Mouse (Mus musculus): ENCODE results near the gene Kcnk4.
"Not testable (repeated sequence)": the region's sequence is repeated elsewhere in the genome, so short reads cannot be mapped to it uniquely, and the experiment has no call there.

Gene Kcnk4

DNA sequence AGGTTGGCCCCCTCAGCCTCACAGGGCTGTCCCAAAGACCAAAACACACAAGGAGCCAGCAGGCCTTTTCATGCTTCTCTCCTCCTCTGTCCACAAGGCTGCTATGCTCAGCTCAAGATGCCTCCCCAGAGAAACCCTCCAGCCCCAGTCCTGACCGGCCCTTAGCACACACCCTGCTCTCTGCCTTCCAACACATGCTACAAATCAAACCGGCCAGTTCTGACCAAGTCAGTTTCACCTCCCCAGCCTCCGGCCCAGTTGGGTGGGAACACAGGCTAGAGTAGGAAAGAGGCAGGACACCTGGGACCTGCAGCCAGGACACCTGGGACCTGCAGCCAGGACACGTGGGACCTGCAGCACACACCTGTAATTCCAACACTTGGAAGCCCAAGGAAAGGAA is 17.8 kb downstream of the Kcnk4 start:
- no peak for DNase-seq (ENCODE audit: low read depth, low spot score)

DNA sequence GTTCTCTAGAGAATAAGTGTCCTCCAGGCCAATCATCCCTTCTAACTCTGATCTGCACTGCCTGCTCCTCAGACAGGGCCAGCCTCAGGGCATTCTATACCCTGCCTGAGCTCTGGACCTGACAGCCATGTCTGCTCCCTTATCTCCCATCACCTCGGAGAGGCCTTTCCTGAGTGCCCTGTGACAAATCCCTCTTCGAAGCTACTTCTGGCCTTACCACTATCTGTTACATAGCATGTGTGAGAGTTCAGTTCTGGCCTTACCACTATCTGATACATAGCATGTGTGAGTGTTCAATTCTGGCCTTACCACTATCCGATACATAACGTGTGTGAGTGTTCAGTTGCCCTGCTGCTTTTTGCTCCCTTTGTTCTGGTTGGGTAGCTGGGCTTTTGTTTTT is 19.0 kb downstream of the Kcnk4 start:
- DNase-seq (ENCODE audit: low read depth, low spot score) = no peak

DNA sequence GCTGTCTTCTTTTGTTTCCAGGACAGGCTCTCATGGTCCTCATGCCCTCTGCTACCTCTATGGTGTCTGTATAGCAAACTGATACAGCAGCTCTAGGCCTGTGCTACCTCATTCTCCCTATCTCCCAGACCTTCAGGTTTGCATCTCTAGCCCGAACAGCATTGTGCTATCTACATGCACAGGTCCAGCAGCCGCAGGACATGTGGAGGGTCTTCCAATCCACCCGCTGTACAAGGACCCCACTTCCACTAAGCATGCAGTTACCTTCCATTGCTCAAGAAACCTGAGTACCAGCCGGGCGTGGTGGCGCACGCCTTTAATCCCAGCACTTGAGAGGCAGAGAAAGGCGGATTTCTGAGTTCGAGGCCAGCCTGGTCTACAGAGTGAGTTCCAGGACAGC is 19.8 kb downstream of the Kcnk4 start:
- no peak for DNase-seq (ENCODE audit: low read depth, low spot score)

DNA sequence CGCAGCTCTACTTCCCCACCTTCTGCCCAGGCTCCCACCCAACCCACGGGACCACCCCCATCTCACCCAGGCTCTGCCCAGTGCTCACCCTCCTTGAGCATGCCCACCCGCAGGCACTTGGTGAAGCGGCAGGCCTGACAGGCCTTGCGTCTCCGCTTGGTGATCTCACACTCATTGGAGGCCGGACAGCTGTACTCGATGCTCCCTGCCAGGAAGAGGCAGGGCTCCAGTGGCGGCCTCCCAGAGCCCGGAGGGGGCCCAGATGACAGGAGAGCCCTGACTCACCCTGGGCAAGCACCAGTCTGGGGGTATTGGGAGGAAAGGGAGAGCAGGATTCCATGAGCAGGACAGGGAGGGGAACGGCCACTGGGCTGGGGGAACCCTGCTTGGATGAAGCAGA is 20.3 kb downstream of the Kcnk4 start:
- no peak for DNase-seq (ENCODE audit: low read depth, low spot score)

DNA sequence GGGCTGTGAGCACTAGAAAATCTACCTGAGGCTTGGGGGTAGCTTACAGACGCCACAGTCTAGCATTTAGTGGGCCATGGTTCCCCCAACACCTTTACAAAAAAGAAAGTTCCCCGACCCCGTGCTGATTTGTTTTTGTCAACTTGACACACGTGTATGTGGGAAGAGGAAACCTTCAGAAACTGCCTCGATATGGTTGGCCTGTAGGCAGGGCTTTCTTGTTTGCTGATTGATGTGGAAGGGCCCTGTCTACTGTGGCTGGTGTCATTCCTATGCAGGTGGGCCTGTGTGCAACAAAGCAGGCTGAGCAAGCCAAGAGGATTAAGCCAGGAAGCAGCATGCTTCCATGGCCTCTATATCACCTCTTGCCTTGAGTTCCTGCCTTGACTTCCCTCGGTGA is 21.3 kb downstream of the Kcnk4 start:
- DNase-seq (ENCODE audit: low read depth, low spot score) = no peak

DNA sequence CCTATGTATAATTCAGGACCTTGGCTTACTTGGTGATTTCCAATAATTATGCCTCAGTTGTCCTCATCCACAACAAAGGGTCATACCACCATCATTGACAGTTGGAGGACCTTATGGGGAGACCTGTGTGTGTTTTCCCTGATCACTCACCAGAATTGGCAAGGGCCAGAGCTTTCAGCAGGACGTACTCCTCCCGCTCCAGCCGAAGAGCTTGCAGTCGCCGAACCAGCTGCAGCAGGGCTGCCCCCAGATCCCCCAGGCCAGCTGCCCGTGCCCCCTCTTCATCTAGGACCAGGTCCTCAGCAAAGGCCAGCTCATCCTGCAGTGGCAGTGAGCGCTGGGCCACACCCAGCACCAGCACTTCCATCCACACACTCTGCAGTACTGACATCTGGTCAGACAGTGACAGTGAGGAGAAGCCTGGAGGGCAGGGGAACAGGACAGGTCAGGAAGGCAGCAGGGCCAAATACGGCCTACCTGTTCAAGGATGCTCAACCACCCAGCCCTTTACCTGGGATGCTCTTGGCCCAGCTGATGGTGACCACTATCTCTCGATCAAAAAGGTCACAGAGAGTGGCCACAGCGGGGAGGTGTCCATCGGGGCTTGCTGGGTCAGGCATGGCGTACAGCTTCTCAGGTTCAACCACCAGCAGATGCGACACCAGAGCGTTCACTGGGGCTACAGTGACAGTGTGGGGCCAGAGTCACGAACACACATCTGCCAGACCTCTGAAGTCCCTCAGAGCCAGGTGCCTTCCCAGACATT is 21.9 kb downstream of the Kcnk4 start:
- no peak for DNase-seq (ENCODE audit: low read depth, low spot score)

DNA sequence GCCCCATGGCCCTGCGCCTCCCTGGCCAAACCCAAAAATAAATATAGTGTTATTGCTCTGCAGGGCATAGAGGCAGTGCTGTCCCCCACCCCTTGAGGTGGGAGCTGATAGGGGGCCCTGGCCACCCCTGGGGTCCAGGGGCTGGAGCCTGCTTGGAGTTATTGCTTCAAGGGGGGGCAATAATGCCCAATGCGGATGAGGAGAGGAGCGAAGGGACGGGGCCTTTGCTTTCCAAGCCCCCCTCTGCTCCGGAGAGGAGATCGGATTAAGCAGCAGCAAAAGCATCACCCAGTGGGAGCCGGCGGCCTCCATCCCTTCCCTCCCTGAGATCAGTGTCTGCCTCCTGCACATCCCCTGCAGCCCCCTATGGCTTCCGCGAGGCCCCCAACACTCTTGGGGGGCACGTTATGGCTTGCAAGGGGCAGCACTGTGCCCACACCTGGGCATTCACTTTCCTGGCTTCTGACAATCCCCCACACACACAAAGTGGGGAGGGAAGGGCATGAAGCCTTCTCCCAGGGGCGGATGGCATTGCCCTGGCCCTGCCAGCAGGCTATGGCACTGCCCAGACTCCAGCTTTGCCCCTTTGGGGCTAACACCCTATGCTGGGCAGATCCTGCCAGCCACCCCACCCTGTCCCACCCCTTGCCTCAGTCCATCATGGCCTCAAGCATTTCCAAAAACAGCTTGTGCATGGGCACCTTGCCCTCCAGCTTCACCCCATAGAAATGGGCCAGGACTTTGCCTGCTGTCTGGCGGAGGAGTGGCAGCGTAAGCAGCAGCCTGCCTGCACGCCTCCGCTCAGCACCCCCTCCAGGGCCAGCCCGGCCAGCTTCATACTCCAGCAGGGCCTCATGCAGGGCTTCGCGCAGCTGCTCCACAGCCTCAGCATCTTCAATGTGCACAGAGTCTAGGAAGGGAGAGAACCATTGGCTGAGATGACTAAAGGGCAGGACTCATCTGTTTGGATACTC is 22.9 kb downstream of the Kcnk4 start:
- no peak for DNase-seq (ENCODE audit: low read depth, low spot score)

DNA sequence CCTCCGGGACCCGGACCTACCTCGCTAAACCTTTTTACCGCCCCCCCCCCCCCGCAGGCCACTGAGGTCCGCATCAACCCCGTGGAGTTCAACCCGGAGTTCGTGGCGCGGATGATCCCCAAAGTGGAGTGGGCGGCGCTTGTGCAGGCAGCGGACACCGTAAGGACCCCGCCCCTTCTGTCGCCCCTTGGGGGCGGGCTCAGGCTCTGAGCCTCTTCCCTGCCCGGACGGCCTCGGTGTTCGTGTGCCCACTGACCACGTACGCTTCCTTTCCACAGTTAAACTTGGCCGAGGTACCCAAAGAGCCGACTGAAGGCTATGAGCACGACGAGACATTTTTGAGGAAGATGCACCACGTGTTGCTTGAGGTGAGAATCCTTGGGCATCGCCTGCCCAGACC is 24.0 kb downstream of the Kcnk4 start:
- peak; percentile 61 for DNase-seq (ENCODE audit: low read depth, low spot score)

DNA sequence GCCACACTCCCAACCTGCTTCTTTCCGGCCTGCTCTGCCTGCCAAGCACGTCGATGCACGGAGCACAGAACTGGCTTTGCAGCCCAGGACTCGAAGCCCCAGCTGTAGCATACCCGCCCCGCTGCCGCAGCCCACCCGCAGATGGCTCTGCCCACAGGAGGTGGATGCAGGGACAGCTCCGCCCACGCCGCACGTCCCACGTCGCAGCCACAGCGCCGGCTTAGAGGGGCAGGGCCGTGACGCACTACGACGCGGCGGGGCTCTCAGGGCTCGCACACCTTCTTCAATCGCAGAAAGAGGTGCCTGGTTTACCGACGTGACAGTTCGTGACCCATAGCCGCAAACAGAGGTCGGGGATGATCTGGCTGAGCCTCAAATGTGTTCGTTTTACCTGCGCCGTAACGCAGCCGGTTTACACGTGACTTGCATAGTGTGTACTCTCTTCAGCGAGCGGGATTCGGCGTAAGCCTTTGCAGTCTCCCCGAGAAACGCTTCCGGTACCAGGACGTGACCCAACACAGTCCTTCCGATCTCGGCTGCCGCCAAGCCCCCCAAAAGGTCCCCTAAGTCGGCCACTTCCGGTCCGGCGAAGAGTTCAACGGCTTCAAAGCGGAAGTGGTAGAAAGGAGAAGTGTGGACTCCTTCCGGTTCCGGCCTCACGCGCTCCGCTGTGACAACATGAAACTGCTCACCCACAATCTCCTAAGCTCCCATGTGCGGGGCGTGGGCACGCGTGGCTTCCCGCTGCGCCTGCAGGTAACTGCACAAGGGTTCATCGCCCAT is 24.6 kb downstream of the Kcnk4 start, which contains the start of the genes Trmt112 and Prdx5:
Trmt112 (plus strand) TSS at position 192 of the 783 bp plus-strand sequence.
Prdx5 (minus strand) TSS at position 600 of the 783 bp plus-strand sequence.
- peak; percentile 95 for DNase-seq (ENCODE audit: low read depth, low spot score)

DNA sequence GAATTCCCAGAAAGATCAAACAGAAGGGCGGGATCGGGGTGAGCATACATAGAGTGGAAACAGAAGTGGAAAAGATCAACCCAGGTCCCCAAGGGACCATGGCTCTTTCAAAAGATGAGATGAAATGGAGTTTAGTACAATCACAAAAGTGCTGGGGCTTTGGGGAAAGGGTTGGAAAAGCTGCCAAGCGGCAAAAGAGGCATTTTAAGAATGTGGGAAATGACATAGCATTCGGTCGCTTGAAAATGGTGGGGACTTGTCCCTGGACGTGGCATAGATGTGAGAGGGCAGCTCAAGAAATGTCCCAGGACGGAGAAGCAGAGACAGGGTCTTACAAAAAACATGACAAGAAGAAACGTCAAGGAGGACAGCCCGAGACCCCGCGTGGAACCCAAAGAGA is 25.3 kb downstream of the Kcnk4 start:
- DNase-seq (ENCODE audit: low read depth, low spot score) = no peak

DNA sequence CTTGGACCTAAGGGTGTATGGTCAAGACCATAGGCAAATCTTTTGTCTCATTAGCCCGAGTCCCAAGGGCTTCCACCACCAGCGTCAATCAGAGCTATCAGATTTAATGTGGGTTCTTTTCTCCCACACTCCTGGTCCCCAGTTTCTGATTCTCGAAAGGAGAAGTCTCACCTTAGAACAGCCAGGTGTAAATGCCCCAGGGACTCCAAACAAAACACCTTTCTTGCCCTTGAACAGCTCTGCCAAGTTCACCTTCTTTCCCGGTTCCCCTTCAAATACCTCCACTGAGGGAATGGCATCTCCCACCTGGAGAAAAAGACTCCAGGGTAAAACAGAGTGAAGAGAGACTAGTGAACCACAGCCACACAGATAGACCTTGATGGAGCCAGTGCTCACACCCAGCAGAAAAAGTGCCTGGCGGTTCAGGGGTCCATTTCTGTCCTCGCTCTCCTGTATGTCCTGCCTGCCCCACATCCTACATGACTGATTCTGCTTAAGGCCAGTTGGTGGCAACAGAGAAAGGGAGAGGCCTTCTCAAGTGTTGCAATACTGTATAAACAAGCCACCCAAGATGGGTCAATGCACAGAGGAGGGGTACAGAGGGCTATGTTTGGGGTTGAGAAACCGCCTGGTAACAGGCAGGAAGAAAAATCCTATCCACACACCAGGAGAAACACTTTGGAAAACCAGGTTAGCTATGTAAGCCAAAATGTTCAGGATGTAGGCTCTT is 26.3 kb downstream of the Kcnk4 start:
- no peak for DNase-seq (ENCODE audit: low read depth, low spot score)

DNA sequence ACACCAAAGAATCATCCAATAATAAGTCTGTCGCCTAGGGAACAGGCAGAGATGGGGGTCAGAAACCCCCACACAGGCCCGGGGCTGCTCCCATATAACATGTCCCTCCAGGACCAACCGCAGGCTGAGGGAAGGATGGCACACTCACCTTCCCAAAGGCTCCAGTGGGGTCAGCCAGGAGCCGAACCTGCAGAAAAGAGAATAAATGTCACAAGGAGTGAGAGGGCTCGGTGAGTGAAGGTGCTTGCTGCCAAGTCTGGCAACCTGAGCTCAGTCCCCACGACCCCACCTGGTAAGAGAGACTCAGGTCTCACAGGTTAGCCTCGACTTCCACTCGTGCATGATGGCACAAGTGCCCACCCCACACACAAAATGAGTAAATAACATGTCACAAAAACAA is 27.2 kb downstream of the Kcnk4 start:
- DNase-seq (ENCODE audit: low read depth, low spot score) = no peak

DNA sequence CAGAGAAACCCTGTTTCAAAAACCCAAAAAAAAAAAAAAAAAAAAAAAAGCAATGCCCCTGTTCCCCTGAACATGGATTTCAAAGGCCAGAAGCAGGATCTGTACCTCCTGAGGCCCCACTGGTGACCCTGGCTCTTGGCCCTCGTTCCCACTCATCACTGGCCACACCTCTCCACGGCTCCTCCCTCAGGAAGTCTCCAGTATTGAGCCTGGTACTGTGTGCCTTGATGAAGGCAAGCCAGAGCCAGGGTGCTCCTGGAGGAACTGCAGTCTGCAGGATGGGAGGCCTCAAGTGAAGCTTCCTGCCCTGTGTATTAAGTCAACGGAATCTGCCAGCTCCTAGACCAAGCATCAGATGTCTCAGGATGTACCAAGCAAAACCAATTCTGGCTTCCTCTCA is 28.1 kb downstream of the Kcnk4 start:
- no peak for DNase-seq (ENCODE audit: low read depth, low spot score)

DNA sequence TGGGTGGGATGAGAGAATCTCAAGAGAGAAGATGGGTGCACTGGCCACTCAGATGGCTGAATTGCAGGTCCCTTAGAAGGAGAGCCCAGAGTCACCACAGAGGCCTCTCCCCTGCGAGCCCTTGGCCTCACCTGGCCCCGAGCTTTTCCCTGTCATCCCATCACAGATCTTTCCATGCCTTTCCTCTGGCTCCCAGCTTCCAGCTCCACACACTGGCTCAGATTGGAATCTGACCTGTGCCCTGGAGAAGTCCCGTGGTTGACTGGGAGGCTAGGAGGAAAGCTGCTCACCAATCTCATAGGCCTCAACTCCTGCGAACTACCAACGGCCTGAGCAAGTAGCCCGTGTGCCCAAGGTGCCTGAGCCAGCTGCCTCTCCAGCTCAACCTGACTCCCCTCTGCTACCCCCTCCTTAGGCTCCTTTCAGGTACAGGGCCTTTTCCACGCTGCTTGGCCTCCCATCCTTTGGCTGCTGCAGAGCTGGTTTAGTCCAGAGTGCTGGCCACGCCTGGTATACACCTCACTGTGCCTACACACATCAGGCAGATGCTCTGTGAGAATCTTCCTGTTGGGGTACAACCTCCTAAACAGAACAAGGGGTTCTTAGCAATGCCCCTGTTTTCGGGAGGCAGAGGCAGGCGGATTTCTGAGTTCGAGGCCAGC is 28.7 kb downstream of the Kcnk4 start:
- no peak for DNase-seq (ENCODE audit: low read depth, low spot score)

DNA sequence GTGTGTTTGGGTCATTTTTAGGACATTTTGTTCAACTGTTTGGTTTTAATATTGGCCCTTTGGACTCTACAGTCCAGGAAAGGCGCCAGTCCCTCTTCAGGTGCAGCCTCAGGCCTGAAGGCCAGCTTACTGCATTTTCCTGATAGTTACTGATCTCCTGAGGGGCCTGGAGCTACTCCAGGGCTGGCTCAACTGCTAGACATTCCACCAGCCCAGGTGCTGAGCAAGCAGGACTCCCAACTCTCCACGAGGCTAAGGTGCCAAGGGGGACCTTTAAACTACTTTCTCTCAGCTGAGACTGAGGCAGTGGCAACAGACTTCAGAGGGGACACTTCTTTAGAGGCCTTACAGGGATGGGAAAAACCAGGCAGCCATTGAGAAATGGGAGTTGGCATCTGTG is 29.5 kb downstream of the Kcnk4 start:
- DNase-seq (ENCODE audit: low read depth, low spot score) = no peak

DNA sequence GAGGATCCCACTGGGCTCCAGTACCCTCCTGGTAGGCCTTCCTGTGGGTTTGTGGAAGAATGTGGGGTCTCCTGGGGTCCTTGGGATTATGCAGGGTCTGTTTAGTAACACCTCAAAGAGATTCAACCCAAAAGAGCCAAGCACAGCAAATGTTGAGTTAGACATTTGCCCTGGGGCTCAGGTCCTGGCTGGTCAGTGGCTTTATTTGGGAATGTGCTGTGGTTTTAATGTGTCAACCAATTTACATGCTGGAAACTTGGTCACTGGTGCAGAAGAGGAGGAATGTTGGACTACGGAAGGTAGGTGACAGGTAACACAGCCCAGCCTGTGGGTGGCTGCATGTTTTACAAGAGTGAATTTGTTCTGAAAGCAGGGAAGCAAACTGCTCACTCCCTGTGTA is 31.3 kb downstream of the Kcnk4 start:
- no peak for DNase-seq (ENCODE audit: low read depth, low spot score)

DNA sequence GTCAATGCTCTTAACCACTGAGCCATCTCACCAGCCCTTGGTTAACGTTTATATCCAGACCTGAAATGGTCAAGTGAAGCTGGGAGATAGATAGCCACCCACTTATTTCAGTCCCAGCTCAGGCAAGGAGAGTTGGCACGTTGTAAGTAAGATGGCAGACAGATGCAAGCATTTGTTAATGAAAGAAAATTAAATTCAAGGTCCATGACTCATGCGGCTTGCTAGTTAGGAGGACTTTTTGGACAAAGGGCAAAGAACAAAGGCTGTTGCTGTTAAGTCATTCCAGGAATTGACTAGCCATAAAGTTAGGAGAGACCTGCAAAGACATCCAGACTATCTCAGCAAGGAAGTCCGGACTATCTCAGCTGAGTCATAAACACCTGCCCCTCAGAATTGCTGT is 34.7 kb downstream of the Kcnk4 start:
- no peak for DNase-seq (ENCODE audit: low read depth, low spot score)

DNA sequence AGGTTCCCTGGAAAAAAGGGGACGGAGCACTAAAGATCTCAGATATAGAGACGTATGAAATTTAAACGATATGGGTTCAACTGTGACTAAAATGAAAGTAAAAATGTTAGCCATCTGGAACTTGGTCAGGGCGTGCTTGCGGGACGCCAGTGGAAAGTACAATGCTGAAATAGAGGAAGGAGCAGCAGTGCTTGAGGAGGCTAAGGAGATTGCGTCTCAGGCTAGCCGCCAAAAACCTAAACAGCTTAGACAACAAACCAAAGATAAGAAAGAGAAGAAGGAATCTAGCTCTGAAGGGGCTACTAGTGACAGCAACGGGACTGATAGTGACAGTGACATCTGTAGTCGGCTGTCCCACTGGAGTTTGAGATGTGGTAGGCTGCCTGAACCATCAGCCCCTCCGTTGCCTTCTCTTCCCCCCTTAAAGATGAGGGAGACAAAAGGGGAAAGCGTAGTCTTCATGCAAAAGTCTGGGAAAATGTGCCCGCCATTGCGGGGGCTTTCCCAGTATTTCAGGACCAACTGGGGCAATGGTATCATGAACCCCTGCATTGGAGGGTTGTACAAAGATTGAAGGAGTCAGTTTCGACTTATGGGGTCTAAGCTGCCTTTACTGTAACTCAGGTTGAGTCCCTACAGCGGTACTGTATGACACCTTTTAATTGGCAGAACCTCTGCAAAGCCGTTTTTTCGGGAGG is 38.6 kb downstream of the Kcnk4 start:
- DNase-seq (ENCODE audit: low read depth, low spot score) = not testable (repeated sequence)

DNA sequence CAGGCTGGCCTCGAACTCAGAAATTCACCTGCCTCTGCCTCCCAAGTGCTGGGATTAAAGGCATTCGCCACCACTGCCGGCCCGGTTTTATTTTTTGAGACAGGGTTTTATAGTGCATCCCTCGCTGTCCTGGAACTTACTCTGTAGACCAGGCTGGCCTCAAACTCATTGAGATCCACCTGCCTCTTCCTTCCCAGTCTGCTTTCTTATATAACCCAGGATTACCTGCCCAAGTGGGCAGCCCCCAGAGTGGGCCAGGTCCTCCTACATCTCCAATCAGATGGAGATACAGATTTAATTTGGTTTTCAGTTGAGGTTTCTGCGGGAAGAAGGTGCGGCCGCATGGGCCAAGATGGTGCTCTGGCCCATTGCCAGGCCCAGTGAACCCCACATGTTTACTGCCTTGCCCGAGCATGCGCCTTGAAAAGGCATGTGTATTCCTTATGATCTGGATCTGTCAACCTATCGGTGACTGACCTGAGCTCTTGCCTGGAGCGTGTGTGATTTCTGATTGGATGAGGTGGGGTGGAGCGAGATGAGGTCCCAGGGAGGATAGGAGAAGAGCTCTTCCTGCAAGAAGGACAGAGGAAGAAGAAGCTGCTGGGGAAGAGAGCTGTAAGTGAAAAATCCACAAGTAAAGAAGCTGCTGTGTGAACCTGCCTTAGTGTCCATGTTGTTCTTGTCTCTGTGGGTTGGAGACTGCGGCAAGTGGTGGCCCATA is 40.4 kb downstream of the Kcnk4 start:
- DNase-seq (ENCODE audit: low read depth, low spot score) = no peak
